Mouse (Mus musculus): Measurements from ENCODE around the gene Gm17657.

Gene Gm17657

GRCm38 (mm10) chr17:29549543-29550428, at the start of gene Gm17657, which contains the start of gene Tbc1d22b:
Gm17657 (minus strand) TSS chr17:29549638.
Tbc1d22b (plus strand) TSS chr17:29549785.
- peak; percentile 90 to 94 for DNase-seq (ENCODE audit: low spot score in 2 of 2)

DNA sequence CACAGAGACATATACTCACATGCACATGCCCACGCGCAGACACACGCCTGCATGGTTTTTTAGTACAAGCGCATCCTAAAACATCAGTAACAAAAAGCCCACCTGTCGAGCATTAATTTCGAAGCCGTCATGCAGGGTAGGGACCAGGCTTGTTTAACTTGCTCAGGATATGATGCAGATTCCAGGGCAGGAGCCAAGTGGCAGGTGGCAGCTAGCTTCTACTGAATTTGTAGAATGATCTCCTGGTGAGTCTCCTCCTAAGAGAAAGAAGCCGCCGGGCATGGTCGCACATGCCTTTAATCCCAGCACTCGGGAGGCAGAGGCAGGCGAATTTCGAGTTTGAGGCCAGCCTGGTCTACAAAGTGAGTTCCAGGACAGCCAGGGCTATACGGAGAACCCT, 49.6 kb upstream of the Gm17657 start:
- DNase-seq (ENCODE audit: low spot score in 2 of 2): no peak

GRCm38 (mm10) chr17:29596771-29597132, 47.3 kb upstream of the Gm17657 start:
- DNase-seq (ENCODE audit: low spot score in 2 of 2): no peak

DNA sequence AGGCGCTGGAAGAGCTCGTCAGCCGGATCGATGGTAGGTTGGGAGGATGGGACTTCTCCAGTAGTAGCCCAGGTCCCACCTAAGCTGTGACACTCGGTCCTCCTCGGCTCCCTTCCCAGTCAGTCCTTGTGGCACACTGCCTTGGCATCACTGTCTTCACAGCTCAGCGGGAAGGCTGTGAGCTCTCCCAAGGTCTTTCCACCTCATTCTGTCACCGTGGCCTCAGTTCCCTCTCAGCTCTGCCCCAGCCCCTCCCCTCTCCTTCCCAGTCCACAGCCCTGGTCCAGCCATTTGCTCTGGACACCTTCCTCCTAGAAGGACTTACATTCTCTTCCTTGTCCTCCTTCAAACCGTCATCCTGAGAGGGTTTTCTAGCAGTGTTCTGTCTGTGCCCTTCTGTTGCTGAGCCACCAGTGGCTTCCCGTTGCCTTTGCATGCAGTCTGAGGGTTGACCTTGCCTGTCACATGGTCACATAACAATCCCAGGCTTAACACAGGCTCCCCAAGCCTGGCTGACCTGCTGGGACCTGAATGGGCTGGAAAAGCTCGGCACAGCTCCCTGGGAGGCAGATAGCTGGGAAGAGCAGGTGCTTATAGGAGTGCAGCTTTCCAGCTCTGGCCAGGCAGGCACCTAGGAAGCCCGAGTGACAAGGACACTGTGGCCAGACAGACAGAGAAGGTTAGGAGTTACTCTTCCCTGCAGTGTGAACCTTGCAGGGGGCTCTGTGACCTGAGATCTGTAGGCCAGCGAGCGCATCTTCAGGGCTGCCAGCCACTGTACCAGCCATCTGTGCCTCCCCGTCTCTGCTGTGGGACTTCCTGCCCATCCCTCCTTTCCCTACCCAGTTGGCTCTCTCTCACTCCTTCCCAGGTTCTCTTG, 46.7 kb upstream of the Gm17657 start:
- no peak for DNase-seq (ENCODE audit: low spot score in 2 of 2)

- no peak for DNase-seq (ENCODE audit: low spot score in 2 of 2)
These were observed 39.9 kb upstream of the Gm17657 start for GRCm38 (mm10) chr17:29589221-29589898.

DNA sequence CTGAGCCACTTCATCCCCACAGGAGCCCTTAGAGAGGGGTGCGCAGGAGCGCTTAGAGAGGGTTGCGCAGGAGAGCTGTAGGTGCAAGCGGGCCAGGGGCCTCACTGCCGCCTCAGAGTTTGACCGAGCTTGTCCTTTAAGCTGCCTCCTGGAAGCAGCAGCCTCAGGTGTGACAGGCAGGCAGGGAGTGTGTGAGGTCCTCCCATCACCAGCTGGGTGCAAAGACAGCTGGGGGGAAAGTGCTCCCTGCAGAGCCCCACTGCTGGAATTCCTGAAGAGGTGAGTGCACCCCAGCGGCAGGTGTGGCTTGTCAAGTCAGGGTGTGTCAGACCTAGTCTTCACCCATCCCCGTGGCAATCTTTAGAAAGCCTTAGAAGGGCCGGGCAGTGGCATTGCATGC, 37.5 kb upstream of the Gm17657 start:
- no peak for DNase-seq (ENCODE audit: low spot score in 2 of 2)

GRCm38 (mm10) chr17:29585446-29585845, 36.0 kb upstream of the Gm17657 start:
- peak; percentile 29 to 48 for DNase-seq (ENCODE audit: low spot score in 2 of 2)

DNA sequence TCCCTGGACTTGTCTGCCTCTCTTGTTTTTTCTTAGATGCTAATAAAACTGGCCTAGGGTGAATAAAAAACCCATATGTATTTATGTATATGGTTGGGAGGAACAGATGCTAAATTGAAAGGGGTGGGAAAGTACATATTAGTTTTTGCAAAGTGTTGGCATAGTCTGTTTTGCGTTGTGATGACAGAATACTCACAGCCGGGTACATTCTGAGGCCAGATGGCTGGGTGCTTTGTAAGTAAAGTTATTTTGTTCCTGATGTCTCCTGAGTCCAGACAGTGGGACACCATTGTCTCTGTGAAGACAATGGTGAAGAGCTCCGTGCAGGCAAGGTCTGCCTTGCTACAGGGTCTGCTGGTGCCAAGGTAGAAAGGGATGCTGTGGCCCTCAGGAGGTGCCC, 35.3 kb upstream of the Gm17657 start:
- DNase-seq (ENCODE audit: low spot score in 2 of 2): no peak

GRCm38 (mm10) chr17:29584306-29584705, 34.9 kb upstream of the Gm17657 start:
- DNase-seq (ENCODE audit: low spot score in 2 of 2): peak; percentile 40 to 54

GRCm38 (mm10) chr17:29583569-29583968, 34.1 kb upstream of the Gm17657 start:
- no peak for DNase-seq (ENCODE audit: low spot score in 2 of 2)

GRCm38 (mm10) chr17:29579579-29580126, 30.2 kb upstream of the Gm17657 start:
- DNase-seq (ENCODE audit: low spot score in 2 of 2): no peak

- DNase-seq (ENCODE audit: low spot score in 2 of 2): no peak
These were observed 20.4 kb upstream of the Gm17657 start for GRCm38 (mm10) chr17:29569831-29570230.

DNA sequence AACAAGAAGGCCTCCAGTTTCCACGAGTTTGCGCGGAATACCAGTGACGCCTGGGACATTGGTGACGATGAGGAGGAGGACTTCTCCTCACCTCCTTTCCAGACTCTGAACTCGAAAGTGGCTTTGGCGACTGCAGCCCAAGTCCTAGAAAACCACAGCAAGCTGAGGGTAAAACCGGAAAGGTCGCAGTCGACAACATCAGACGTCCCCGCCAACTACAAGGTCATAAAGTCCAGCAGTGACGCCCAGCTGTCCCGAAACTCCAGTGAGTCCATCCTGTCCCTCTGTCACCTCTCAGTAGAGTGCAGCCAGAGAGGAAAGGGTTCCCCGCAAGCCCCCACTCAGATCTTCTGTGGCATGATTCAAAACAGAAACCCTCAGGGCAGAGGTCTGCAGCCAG, 19.0 kb upstream of the Gm17657 start:
- DNase-seq (ENCODE audit: low spot score in 2 of 2): no peak

GRCm38 (mm10) chr17:29565521-29565920, 16.1 kb upstream of the Gm17657 start:
- DNase-seq (ENCODE audit: low spot score in 2 of 2): no peak

DNA sequence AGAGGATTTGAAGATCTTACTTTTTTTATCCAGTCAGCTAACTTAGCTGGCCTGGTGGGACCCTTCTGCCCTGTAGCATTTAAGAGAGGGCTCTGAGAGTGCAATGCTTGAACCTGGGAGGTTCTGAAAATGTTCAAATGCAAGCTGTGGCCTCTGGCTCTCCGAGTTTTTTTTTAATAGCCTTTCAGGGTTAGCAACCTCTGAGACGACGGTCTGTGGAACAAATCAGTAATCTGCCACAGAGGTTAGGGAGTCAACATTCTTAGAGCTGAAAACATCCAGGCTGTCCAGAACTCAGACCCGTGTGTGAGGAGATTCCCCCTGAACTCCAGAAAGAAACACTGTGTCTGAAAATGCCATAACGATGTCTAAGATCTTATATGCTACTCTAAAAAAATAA, 9.0 kb upstream of the Gm17657 start:
- DNase-seq (ENCODE audit: low spot score in 2 of 2): no peak

DNA sequence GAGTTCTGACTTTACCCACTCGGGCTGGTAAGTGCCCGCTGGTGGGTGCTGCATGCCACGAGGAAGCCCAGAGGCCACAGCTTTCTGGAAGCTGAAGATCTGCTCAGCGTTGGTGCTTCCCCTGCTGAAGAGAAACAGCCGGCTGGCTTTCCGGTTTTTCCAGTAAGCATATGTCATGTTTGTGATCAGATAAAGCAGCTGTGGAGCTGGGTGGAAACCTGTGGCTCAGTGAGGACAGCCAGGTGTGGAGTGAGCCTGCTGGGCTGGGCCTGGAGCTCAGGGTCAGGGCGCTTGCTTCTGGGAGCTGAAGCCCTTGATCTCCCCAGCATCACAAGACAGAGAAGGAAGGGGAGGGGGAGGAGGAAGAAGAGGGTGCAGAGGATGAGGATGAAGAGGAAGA, 7.5 kb upstream of the Gm17657 start:
- no peak for DNase-seq (ENCODE audit: low spot score in 2 of 2)

GRCm38 (mm10) chr17:29556456-29556855, 7.0 kb upstream of the Gm17657 start:
- DNase-seq (ENCODE audit: low spot score in 2 of 2): no peak

DNA sequence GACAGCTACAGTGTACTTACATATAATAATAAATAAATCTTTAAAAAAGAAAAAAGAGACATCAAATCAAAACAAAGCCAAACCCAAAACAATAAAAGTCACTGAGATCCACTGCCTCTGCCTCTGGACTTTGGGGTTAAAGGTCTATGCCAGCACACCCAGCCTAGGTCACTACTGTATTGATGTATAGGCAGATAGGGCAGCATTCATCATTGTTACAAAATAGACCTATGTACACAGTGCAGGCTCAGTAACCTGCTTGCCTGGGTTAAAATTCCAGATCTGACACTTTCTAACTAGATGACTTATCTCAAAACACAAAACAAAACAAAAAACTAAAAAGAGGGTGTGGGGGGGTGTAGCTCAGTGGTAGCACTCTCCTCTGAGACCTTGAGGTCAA, 4.7 kb upstream of the Gm17657 start:
- no peak for DNase-seq (ENCODE audit: low spot score in 2 of 2)

DNA sequence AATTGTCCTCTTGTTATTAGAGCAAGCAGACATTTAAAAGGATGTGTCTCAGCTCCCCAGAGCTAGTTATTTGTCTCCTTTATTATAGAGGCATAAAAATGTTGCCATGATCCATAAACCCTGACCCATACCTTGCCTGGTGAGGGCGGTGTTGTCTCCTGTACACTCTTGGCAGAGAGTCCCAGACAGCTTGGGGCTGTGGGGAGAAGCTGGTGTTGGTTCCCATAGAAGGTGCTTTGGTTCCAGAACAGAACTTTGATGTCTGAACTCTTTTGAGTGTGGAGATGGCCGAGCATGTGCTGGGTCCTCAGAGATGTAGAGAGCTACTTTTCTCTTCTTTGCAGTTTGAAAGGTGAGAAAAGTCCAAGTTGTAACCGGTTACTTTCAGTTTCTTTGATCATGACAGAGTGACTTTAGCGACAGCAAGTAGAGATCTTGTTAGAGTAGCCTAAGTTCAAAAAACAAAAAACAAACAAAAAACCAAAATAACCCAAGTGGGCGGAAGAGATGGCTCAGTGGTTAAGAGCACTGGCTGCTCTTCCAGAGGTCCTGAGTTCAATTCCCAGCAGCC, 2.8 kb upstream of the Gm17657 start, which contains the start of gene Tmem217:
Gene Tmem217 (minus strand): TSS at position 224 of the 571 bp plus-strand sequence.
- DNase-seq (ENCODE audit: low spot score in 2 of 2): peak in 1 of 2 experiments; percentile 27

GRCm38 (mm10) chr17:29551019-29551418, 1.6 kb upstream of the Gm17657 start:
- peak; percentile 26 to 43 for DNase-seq (ENCODE audit: low spot score in 2 of 2)

DNA sequence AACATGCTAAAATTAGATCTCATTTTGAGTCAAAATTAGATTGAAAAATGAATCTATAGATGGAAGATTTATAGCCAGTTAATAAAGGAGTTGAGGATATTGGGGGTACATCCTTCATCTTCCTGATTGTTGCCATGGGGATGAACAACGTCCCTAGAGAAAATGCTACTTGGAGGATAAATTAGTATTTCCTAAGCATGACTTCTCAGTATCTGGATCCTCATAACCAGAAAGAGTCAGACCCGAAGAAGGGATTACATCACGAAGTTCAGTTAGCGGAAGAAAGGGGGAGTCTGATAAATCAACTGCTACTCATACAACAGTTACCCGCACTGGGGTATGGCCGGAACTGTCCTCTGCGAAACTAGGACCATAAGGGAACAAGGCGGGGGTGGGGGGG, 444 bp downstream of the Gm17657 start:
- DNase-seq (ENCODE audit: low spot score in 2 of 2): no peak

All from natural killer cell, adult 2 months (primary cell).